Mouse (Mus musculus): ENCODE data around the gene Gm10401.
"Not testable (repeated sequence)": the region's sequence is repeated elsewhere in the genome, so short reads cannot be mapped to it uniquely, and the experiment has no call there.

- TF ChIP-seq CTCF, EP300 (IDR thresholded peaks at IDR 0.05; ENCODE audit: low read depth): not testable (repeated sequence)
Measured at GRCm38 (mm10) chr5:115103253-115103652, 5.2 kb upstream of the Gm10401 start.

Data from liver, postnatal 0 days (tissue).